Mouse (Mus musculus): Measurements from ENCODE around the gene Btg1. TPM values are rescaled to one million over a fixed set of nuclear protein-coding genes. Genes with fewer than 3 reads are reported as not detected.

Gene Btg1
- total and polyA plus RNA-seq, 3 experiments: 11.7 to 45.2 (median 28.5) TPM

DNA sequence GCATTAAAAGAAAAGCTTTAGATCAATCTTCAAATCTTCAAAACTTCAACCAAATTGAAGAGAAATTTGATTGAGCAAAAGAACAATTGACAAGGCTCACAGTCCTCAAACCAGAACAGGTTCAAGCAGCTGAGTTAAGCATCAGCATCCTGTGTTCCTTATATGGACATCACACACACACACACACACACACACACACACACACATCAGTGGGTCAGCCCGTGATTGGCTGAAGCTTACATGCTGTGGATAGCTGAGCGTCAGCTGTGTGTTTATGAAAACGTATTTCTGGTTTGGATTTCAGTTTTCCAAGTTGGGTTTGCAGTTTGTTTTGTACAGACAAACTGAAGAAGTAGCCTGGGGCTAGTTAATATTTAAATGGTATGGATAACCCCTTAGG is 32.7 kb downstream of the Btg1 start:
- H3K27ac ChIP-seq: no peak overlapping the region
- 94% methylated on average over 3 of the region's 3 CpGs for WGBS
- no peak overlapping the region for H3K4me3 ChIP-seq
- intact Hi-C loops (cut with DNase I): no loop called here
- no peak overlapping the region for H3K9ac ChIP-seq (ENCODE audit: low read depth, low read length)
- no peaks in the 10 kb centered on the region for H3K79me2 ChIP-seq (replicated peaks; ENCODE audit: control insufficient read depth, insufficient read depth, low read length)
- DNase-seq: no peak
- H3K4me1 ChIP-seq (ENCODE audit: control insufficient read depth, insufficient read depth, low read length): no peaks in the 10 kb centered on the region
- H3K27me3 ChIP-seq (ENCODE audit: control insufficient read depth, insufficient read depth, low read length): no peaks in the 10 kb centered on the region
- TF ChIP-seq EP300 (IDR thresholded peaks at IDR 0.05; ENCODE audit: insufficient read depth, low read depth, low read length) (no peak), CTCF (IDR thresholded peaks at IDR 0.05) (no peak), POLR2A (IDR thresholded peaks at IDR 0.05; ENCODE audit: insufficient read depth, low read depth, low read length) (no peak)
- H3K36me3 ChIP-seq (ENCODE audit: control insufficient read depth, insufficient read depth, low read length): no peaks in the 10 kb centered on the region

DNA sequence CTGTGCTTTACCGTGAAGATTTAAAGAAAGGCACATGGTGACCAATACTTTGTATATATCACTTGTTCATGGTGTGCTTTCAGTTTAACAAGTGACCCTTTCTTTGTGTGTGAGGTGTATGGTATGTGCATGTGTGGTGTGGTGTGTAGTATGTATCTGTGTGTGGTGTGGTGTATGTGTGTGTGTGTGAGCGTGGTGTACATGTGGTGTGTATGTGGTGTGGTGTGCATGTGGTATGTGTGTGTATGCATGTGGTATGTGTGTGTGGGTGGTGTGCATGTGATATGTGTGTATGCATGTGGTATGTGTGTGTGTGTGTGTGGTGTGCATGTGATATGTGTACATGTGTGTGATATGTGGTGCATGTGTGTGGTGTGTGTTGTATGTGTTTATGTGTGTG is 35.6 kb downstream of the Btg1 start:
- no peak for TF ChIP-seq POLR2A (IDR thresholded peaks at IDR 0.05; ENCODE audit: insufficient read depth, low read depth, low read length)
- no peak for TF ChIP-seq CTCF (IDR thresholded peaks at IDR 0.05)
- no peak for TF ChIP-seq EP300 (IDR thresholded peaks at IDR 0.05; ENCODE audit: insufficient read depth, low read depth, low read length)
- Histone ChIP-seq H3K4me1 (ENCODE audit: control insufficient read depth, insufficient read depth, low read length) (no peaks in the 10 kb centered on the region), H3K4me3 (no peak overlapping the region), H3K9ac (ENCODE audit: low read depth, low read length) (no peak overlapping the region), H3K79me2 (replicated peaks; ENCODE audit: control insufficient read depth, insufficient read depth, low read length) (no peaks in the 10 kb centered on the region), H3K36me3 (ENCODE audit: control insufficient read depth, insufficient read depth, low read length) (no peaks in the 10 kb centered on the region), H3K27me3 (ENCODE audit: control insufficient read depth, insufficient read depth, low read length) (no peaks in the 10 kb centered on the region), H3K27ac (no peak overlapping the region)
- 89% methylated on average over 2 of the region's 2 CpGs for WGBS
- intact Hi-C loops (cut with DNase I): no loop called here
- no peak for DNase-seq

DNA sequence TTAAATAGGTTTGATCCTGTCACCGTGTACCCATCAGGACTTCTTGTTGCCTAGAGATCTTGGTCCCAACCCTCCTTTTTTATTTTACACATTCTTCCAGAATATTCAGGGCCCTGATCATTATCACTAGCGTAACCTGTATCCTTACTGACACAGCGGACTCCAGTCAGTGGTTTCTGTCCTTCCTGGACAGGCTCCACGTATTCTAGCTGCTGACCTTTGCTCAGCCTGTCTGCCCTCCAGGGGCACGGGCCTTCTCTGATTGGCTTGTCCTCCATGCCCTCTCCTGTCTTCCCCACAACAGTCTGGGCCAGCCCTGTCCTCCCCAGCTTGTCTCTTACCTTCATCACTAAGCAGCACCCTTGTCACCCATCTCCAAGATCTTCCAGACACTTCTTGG is 36.2 kb downstream of the Btg1 start:
- H3K36me3 ChIP-seq (ENCODE audit: control insufficient read depth, insufficient read depth, low read length): no peaks in the 10 kb centered on the region
- WGBS: 94% methylated on average over 5 of the region's 5 CpGs
- no peaks in the 10 kb centered on the region for H3K27me3 ChIP-seq (ENCODE audit: control insufficient read depth, insufficient read depth, low read length)
- intact Hi-C loops (cut with DNase I): no loop called here
- H3K9ac ChIP-seq (ENCODE audit: low read depth, low read length): no peak overlapping the region
- no peak for DNase-seq
- no peak overlapping the region for H3K4me3 ChIP-seq
- no peaks in the 10 kb centered on the region for H3K4me1 ChIP-seq (ENCODE audit: control insufficient read depth, insufficient read depth, low read length)
- no peaks in the 10 kb centered on the region for H3K79me2 ChIP-seq (replicated peaks; ENCODE audit: control insufficient read depth, insufficient read depth, low read length)
- no peak overlapping the region for H3K27ac ChIP-seq
- TF ChIP-seq CTCF (IDR thresholded peaks at IDR 0.05) (no peak), EP300 (IDR thresholded peaks at IDR 0.05; ENCODE audit: insufficient read depth, low read depth, low read length) (no peak), POLR2A (IDR thresholded peaks at IDR 0.05; ENCODE audit: insufficient read depth, low read depth, low read length) (no peak)

- no peak overlapping the region for H3K27ac ChIP-seq
- WGBS: 72% methylated on average over 5 of the region's 5 CpGs
- H3K36me3 ChIP-seq (ENCODE audit: control insufficient read depth, insufficient read depth, low read length): no peaks in the 10 kb centered on the region
- no peaks in the 10 kb centered on the region for H3K27me3 ChIP-seq (ENCODE audit: control insufficient read depth, insufficient read depth, low read length)
- no peaks in the 10 kb centered on the region for H3K79me2 ChIP-seq (replicated peaks; ENCODE audit: control insufficient read depth, insufficient read depth, low read length)
- intact Hi-C loops (cut with DNase I): no loop called here
- no peak for DNase-seq
- TF ChIP-seq EP300 (IDR thresholded peaks at IDR 0.05; ENCODE audit: insufficient read depth, low read depth, low read length) (no peak), CTCF (IDR thresholded peaks at IDR 0.05) (no peak), POLR2A (IDR thresholded peaks at IDR 0.05; ENCODE audit: insufficient read depth, low read depth, low read length) (no peak)
- H3K4me1 ChIP-seq (ENCODE audit: control insufficient read depth, insufficient read depth, low read length): no peaks in the 10 kb centered on the region
- no peak overlapping the region for H3K4me3 ChIP-seq
- no peak overlapping the region for H3K9ac ChIP-seq (ENCODE audit: low read depth, low read length)
Observed at GRCm38 (mm10) chr10:96654079-96654478, 37.3 kb downstream of the Btg1 start.

- Histone ChIP-seq H3K4me1 (ENCODE audit: control insufficient read depth, insufficient read depth, low read length) (no peaks in the 10 kb centered on the region), H3K79me2 (replicated peaks; ENCODE audit: control insufficient read depth, insufficient read depth, low read length) (no peaks in the 10 kb centered on the region), H3K36me3 (ENCODE audit: control insufficient read depth, insufficient read depth, low read length) (no peaks in the 10 kb centered on the region), H3K9ac (ENCODE audit: low read depth, low read length) (no peak overlapping the region), H3K4me3 (no peak overlapping the region), H3K27ac (no peak overlapping the region), H3K27me3 (ENCODE audit: control insufficient read depth, insufficient read depth, low read length) (no peaks in the 10 kb centered on the region)
- intact Hi-C loops (cut with DNase I): no loop called here
- no peak for DNase-seq
- TF ChIP-seq CTCF (IDR thresholded peaks at IDR 0.05) (no peak), POLR2A (IDR thresholded peaks at IDR 0.05; ENCODE audit: insufficient read depth, low read depth, low read length) (no peak), EP300 (IDR thresholded peaks at IDR 0.05; ENCODE audit: insufficient read depth, low read depth, low read length) (no peak)
- WGBS: 67% methylated on average over 7 of the region's 7 CpGs
Observed at GRCm38 (mm10) chr10:96654576-96654975, 37.8 kb downstream of the Btg1 start.

- no peaks in the 10 kb centered on the region for H3K79me2 ChIP-seq (replicated peaks; ENCODE audit: control insufficient read depth, insufficient read depth, low read length)
- TF ChIP-seq EP300 (IDR thresholded peaks at IDR 0.05; ENCODE audit: insufficient read depth, low read depth, low read length) (no peak), CTCF (IDR thresholded peaks at IDR 0.05) (no peak), POLR2A (IDR thresholded peaks at IDR 0.05; ENCODE audit: insufficient read depth, low read depth, low read length) (no peak)
- H3K9ac ChIP-seq (ENCODE audit: low read depth, low read length): no peak overlapping the region
- no peak overlapping the region for H3K27ac ChIP-seq
- WGBS: 91% methylated on average over 2 of the region's 2 CpGs
- DNase-seq: no peak
- H3K4me3 ChIP-seq: no peak overlapping the region
- H3K36me3 ChIP-seq (ENCODE audit: control insufficient read depth, insufficient read depth, low read length): no peaks in the 10 kb centered on the region
- H3K27me3 ChIP-seq (ENCODE audit: control insufficient read depth, insufficient read depth, low read length): no peaks in the 10 kb centered on the region
- H3K4me1 ChIP-seq (ENCODE audit: control insufficient read depth, insufficient read depth, low read length): no peaks in the 10 kb centered on the region
- intact Hi-C loops (cut with DNase I): no loop called here
Observed at GRCm38 (mm10) chr10:96655066-96655465, 38.3 kb downstream of the Btg1 start.
